Mouse (Mus musculus) lung, embryonic 16.5 days (tissue): ENCODE measurements around the gene Yaf2. TPM values are rescaled to one million over a fixed set of nuclear protein-coding genes. Genes with fewer than 3 reads are reported as not detected.

ENCODE experiments used
- ATAC-seq: fragments of 200-750 bp; cut with Nextera tagmentation; 2 replicates; pipeline ENCODE4 v1.8.0; 2017; ENCODE audit warnings: low read depth, mild to moderate bottlenecking, moderate library complexity
- H3K27ac ChIP-seq: fragments of 300-500 bp; sonication (generic); 2 replicates; pipeline ENCODE4 v1.5.1; 2014; ENCODE audit warnings: mild to moderate bottlenecking, control low read depth, low read length
- H3K27me3 ChIP-seq: fragments of 300-500 bp; sonication (generic); 2 replicates; pipeline ENCODE4 v1.6.1; 2014; ENCODE audit warnings: low read depth, low read length, mixed read lengths; ENCODE audit not compliant: control insufficient read depth, insufficient read depth
- H3K36me3 ChIP-seq: fragments of 300-500 bp; sonication (generic); 2 replicates; pipeline ENCODE4 v1.6.1; 2014; ENCODE audit warnings: low read length; ENCODE audit not compliant: control insufficient read depth, insufficient read depth
- H3K4me1 ChIP-seq: fragments of 300-500 bp; sonication (generic); replicated peaks from 2 replicates; pipeline ENCODE4 v1.6.1; 2014; ENCODE audit warnings: low read length, mixed read lengths; ENCODE audit not compliant: control insufficient read depth, insufficient read depth
- H3K4me2 ChIP-seq: fragments of 300-500 bp; sonication (generic); 2 replicates; pipeline ENCODE4 v1.6.1; 2014; ENCODE audit warnings: low read depth, low read length, control low read depth
- H3K4me3 ChIP-seq: fragments of 300-500 bp; sonication (generic); 2 replicates; pipeline ENCODE4 v1.5.1; 2014; ENCODE audit warnings: mild to moderate bottlenecking, low read length, control low read depth
- H3K9ac ChIP-seq: fragments of 300-500 bp; sonication (generic); 2 replicates; pipeline ENCODE4 v1.6.1; 2014; ENCODE audit warnings: low read length, control low read depth
- H3K9me3 ChIP-seq: fragments of 300-500 bp; sonication (generic); 2 replicates; pipeline ENCODE4 v1.6.1; 2016; ENCODE audit warnings: low read length; ENCODE audit not compliant: control insufficient read depth
- WGBS: fragments of 180-500 bp; shearing (Covaris S2); extraction: QIAGEN DNeasy Blood & Tissue Kit; methylation state at CpG from one replicate; pipeline ENCODE4 v1.1.7; 2014; 5-methylcytosine and 5-hydroxymethylcytosine counted together
- polyA plus RNA-seq: library from polyadenylated mRNA; unstranded; fragments of >200 nt; fragmentation: Nextera tagmentation; extraction: Ambion mirVana; gene quantifications from 2 replicates; pipeline ENCODE4 v1.2.1, GENCODE M21; 2015

Yaf2 gene
- polyA plus RNA-seq, 1 experiment from 2014 or later = 55.3 TPM

- Histone ChIP-seq H3K4me1 (peaks cover 19% of the 10 kb centered on the region), H3K27ac (no peak overlapping the region), H3K27me3 (no peaks in the 10 kb centered on the region), H3K9me3 (no peaks in the 10 kb centered on the region), H3K36me3 (no peaks in the 10 kb centered on the region), H3K4me2 (no peak overlapping the region), H3K4me3 (no peak overlapping the region), H3K9ac (no peak overlapping the region)
- no peak for ATAC-seq
- 64% methylated on average over 2 of the region's 2 CpGs for WGBS
Observed at GRCm38 (mm10) chr15:93298197-93298596, 38.5 kb downstream of the Yaf2 start.

DNA sequence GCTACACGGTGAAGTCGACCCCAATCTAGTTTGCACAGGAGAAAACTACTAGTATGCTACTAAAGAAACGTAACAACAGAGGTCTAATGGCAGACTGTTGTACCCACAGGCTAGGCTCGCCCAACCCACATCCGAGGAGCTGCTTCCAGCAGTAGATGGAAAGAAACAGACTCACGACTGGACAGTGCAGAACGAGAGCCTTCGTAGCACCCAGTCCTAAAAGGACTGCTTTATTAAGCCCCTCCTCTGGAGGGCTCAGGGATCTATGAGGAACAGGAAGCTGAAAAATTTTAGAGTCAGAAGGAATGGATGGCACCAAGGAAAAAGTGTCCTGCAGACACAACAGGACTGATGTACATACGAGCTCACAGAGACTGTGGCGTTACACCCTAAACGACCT, 42.3 kb downstream of the Yaf2 start:
- WGBS = 53% methylated on average over 11 of the region's 11 CpGs
- Histone ChIP-seq H3K9ac (no peak overlapping the region), H3K27me3 (no peaks in the 10 kb centered on the region), H3K4me1 (peaks cover 17% of the 10 kb centered on the region), H3K4me3 (no peak overlapping the region), H3K27ac (no peak overlapping the region), H3K4me2 (no peak overlapping the region), H3K36me3 (peaks cover 2% of the 10 kb centered on the region; the same call in 1 of the 2 replicates), H3K9me3 (no peaks in the 10 kb centered on the region)
- ATAC-seq = peak; percentile 31; the same call in 1 of the 2 replicates

DNA sequence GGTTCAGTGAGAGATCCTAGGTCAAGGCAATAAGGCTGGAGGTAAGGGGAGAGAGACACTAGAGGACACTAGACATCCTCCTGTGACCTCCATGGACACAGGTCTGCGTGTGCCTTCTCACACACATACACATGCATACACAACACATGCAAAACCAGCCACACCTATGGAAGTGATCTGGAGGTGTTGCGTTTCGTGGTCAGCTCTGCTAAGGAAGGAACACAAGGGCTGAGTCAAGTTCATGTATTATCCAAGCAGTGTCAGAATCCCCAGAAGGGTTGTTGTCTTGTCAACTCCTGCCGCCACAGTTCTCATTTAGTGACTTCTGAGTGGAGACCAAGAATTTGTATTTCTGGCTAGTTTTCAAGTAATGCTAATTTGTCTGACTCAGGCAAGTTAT, 48.4 kb downstream of the Yaf2 start:
- Histone ChIP-seq H3K9me3 (no peaks in the 10 kb centered on the region), H3K27me3 (no peaks in the 10 kb centered on the region), H3K4me2 (no peak overlapping the region), H3K9ac (no peak overlapping the region), H3K27ac (no peak overlapping the region), H3K36me3 (peaks cover 6% of the 10 kb centered on the region), H3K4me1 (no peaks in the 10 kb centered on the region), H3K4me3 (no peak overlapping the region)
- 84% methylated on average over 4 of the region's 4 CpGs for WGBS
- ATAC-seq = no peak

DNA sequence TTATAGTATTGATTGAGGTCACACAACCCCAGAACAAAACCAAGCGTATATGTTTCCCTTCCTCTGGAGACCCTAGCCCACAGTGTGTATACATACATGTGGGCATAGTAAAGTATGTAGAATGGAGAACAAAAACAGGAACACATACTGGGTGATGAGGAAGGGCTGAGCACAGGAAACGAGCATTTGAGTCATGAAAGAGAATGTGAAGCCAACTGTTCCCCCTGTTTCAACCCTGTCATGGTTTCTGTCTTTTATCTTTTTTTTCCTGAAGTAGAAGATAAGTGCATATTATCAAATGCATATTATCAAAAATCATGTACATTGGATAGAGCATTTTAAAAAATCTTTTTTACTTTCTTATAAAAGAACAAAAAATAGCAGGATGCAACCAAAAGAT, 49.1 kb downstream of the Yaf2 start:
- Histone ChIP-seq H3K4me2 (no peak overlapping the region), H3K4me1 (no peaks in the 10 kb centered on the region), H3K9ac (no peak overlapping the region), H3K27me3 (no peaks in the 10 kb centered on the region), H3K9me3 (no peaks in the 10 kb centered on the region), H3K36me3 (peaks cover 6% of the 10 kb centered on the region), H3K27ac (no peak overlapping the region), H3K4me3 (no peak overlapping the region)
- no peak for ATAC-seq
- WGBS = 61% methylated on average over 2 of the region's 2 CpGs

DNA sequence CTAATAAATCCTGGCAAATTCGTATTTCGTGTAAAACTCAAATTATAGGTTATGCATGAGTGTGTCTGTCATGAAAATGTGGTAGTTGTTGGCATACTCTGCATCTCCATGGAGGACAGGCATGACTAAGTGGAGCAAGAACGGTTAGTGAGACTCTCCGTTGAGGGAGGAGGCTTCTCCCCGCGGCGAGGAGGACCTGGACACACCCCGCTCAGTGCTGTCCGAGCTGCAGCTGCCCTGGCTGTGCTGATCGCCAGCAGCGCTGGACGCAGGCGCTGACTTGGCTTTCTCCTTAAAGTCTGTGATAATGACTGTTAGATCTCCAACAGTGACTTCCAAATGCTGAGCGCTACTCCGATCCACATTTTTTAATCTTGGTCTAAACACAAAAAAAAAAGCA, 51.5 kb downstream of the Yaf2 start:
- no peak overlapping the region for H3K27ac ChIP-seq
- no peak overlapping the region for H3K9ac ChIP-seq
- no peaks in the 10 kb centered on the region for H3K9me3 ChIP-seq
- no peaks in the 10 kb centered on the region for H3K27me3 ChIP-seq
- H3K4me2 ChIP-seq = no peak overlapping the region
- H3K36me3 ChIP-seq = peaks cover 6% of the 10 kb centered on the region
- H3K4me3 ChIP-seq = no peak overlapping the region
- H3K4me1 ChIP-seq = no peaks in the 10 kb centered on the region
- WGBS = 81% methylated on average over 15 of the region's 15 CpGs
- no peak for ATAC-seq

- ATAC-seq = no peak
- Histone ChIP-seq H3K4me1 (no peaks in the 10 kb centered on the region), H3K27ac (no peak overlapping the region), H3K9me3 (no peaks in the 10 kb centered on the region), H3K36me3 (peaks cover 4% of the 10 kb centered on the region), H3K4me2 (no peak overlapping the region), H3K27me3 (no peaks in the 10 kb centered on the region), H3K4me3 (no peak overlapping the region), H3K9ac (no peak overlapping the region)
- 77% methylated on average over 6 of the region's 6 CpGs for WGBS
Observed at GRCm38 (mm10) chr15:93284326-93284725, 52.4 kb downstream of the Yaf2 start.

DNA sequence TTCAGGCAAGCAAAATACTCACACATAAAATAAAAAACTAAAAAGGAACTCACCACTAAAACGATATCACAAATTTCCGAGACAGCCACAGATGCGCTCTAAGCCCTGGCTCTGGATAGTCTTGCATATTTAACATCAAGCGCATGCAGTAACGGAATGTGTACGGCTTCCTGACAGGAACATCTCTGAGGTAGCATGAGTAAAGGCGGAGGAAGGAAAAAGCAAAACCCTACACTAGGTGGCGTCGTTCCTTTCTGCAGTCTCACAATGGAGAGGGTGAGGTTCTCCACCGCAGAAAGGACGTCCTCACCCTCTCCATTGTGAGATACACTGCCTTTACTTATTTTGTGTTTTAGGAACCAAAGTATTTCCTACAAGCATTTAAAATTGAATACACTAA, 53.4 kb downstream of the Yaf2 start:
- ATAC-seq = no peak
- no peak overlapping the region for H3K4me3 ChIP-seq
- H3K27me3 ChIP-seq = no peaks in the 10 kb centered on the region
- H3K4me2 ChIP-seq = no peak overlapping the region
- no peaks in the 10 kb centered on the region for H3K9me3 ChIP-seq
- WGBS = 73% methylated on average over 11 of the region's 11 CpGs
- no peak overlapping the region for H3K27ac ChIP-seq
- no peaks in the 10 kb centered on the region for H3K4me1 ChIP-seq
- H3K36me3 ChIP-seq = peaks cover 2% of the 10 kb centered on the region
- H3K9ac ChIP-seq = no peak overlapping the region

DNA sequence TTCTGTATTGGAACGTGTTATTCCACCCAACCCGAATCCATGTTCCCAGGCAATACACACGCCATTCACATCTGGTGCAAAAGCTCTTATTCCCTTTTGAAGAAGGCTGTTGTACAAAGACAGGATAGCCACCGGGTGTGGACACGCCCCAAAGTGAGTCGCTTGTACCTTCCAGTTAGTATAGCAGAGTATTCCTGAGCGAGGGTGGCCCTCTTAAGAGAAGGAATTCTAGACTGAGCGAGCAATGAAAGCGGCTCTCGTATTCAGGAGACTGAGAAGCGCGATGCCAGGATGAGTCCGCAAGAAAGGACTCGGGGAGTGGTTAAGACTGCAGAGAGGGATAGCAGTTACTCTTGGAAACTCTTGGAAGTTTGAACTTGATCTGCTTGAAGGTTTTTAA, 60.5 kb downstream of the Yaf2 start:
- WGBS = 6% methylated on average over 14 of the region's 14 CpGs
- Histone ChIP-seq H3K4me2 (peak overlapping the region; percentile 87), H3K27ac (no peak overlapping the region)

GRCm38 (mm10) chr15:93275623-93276022, 61.1 kb downstream of the Yaf2 start:
- Histone ChIP-seq H3K27ac (peak overlapping the region; percentile 84), H3K36me3 (no peaks in the 10 kb centered on the region), H3K4me3 (peak overlapping the region; percentile 82), H3K9ac (peak overlapping the region; percentile 68), H3K4me2 (peak overlapping the region; percentile 87), H3K4me1 (peaks cover 23% of the 10 kb centered on the region), H3K9me3 (no peaks in the 10 kb centered on the region), H3K27me3 (no peaks in the 10 kb centered on the region)
- 0% methylated on average over 21 of the region's 21 CpGs for WGBS
- peak; percentile 44 for ATAC-seq

More for the DNA sequence above, 60.5 kb downstream of the Yaf2 start:
- peaks cover 23% of the 10 kb centered on the region for H3K4me1 ChIP-seq
- no peak for ATAC-seq
- H3K36me3 ChIP-seq = no peaks in the 10 kb centered on the region
- H3K4me3 ChIP-seq = peak overlapping the region; percentile 82
- H3K9me3 ChIP-seq = no peaks in the 10 kb centered on the region
- no peaks in the 10 kb centered on the region for H3K27me3 ChIP-seq
- peak overlapping the region; percentile 44 for H3K9ac ChIP-seq
